Mouse (Mus musculus) cortical plate, adult 2 months (tissue): ENCODE results near the gene Ncapd3.

Experiments
- CTCF ChIP-seq: fragments of 200-500 bp; IDR thresholded peaks from 2 replicates; pipeline ENCODE4 v1.5.1; 2011; ENCODE audit warnings: mild to moderate bottlenecking, control low read depth, low read length; ENCODE audit not compliant: insufficient read depth; ENCODE audit errors: extremely low read depth
- POLR2A ChIP-seq: fragments of 200-500 bp; IDR thresholded peaks from 2 replicates; pipeline ENCODE4 v1.6.1; 2011; ENCODE audit warnings: mild to moderate bottlenecking, low read length, control low read depth; ENCODE audit not compliant: insufficient read depth; ENCODE audit errors: extremely low read depth

- TF ChIP-seq CTCF (no peak), POLR2A (no peak)
These were observed 91.3 kb downstream of the Ncapd3 start for GRCm38 (mm10) chr9:27121254-27121653.
